Mouse (Mus musculus) liver, adult 2 months (tissue): ENCODE results near the gene Cd63. TPM values are rescaled to one million over a fixed set of nuclear protein-coding genes. Genes with fewer than 3 reads are reported as not detected.
A peak's percentile ranks its signal among the peaks of the same experiment; 100 is the strongest.

ENCODE experiments used
- DNase-seq: peaks from one replicate; pipeline ENCODE4 v3.0.0-alpha.2; 2011; ENCODE audit warnings: low read depth, low spot score; ENCODE audit errors: extremely low read depth
- H3K27ac ChIP-seq: fragments of 200-500 bp; replicated peaks from 2 replicates; pipeline ENCODE4 v1.5.1; 2012; ENCODE audit warnings: low read depth, mild to moderate bottlenecking, control low read depth, inconsistent platforms, low read length; ENCODE audit not compliant: insufficient read depth
- H3K27me3 ChIP-seq: fragments of 200-500 bp; 2 replicates; pipeline ENCODE4 v1.6.1; 2012; ENCODE audit warnings: mild to moderate bottlenecking, moderate library complexity, low read length, inconsistent platforms; ENCODE audit not compliant: control insufficient read depth, insufficient read depth
- H3K36me3 ChIP-seq: fragments of 200-500 bp; 2 replicates; pipeline ENCODE4 v1.6.1; 2012; ENCODE audit warnings: low read length, inconsistent platforms; ENCODE audit not compliant: control insufficient read depth, insufficient read depth
- H3K4me1 ChIP-seq: fragments of 200-500 bp; 2 replicates; pipeline ENCODE4 v1.6.1; 2011; ENCODE audit warnings: low read length; ENCODE audit not compliant: control insufficient read depth, insufficient read depth
- H3K4me3 ChIP-seq: fragments of 200-500 bp; 2 replicates; pipeline ENCODE4 v1.5.1; 2011; ENCODE audit warnings: low read depth, mild to moderate bottlenecking, control low read depth, low read length, moderate library complexity; ENCODE audit not compliant: insufficient read depth
- H3K79me2 ChIP-seq: fragments of 200-500 bp; 2 replicates; pipeline ENCODE4 v1.6.1; 2012; ENCODE audit warnings: inconsistent platforms, mild to moderate bottlenecking, low read length, moderate library complexity; ENCODE audit not compliant: control insufficient read depth, insufficient read depth
- H3K9ac ChIP-seq: fragments of 200-500 bp; 2 replicates; pipeline ENCODE4 v1.6.1; 2012; ENCODE audit warnings: low read depth, mild to moderate bottlenecking, control low read depth, inconsistent platforms, low read length
- CTCF ChIP-seq: fragments of 200-500 bp; IDR thresholded peaks from 2 replicates; pipeline ENCODE4 v1.5.1; 2011; ENCODE audit warnings: low read depth, low read length, control low read depth
- POLR2A ChIP-seq: fragments of 200-500 bp; IDR thresholded peaks from 2 replicates; pipeline ENCODE4 v1.6.1; 2011; ENCODE audit warnings: low read length, control low read depth; ENCODE audit not compliant: insufficient read depth; ENCODE audit errors: extremely low read depth
- WGBS: fragments of 180-500 bp; shearing (Covaris S2); methylation state at CpG from one replicate; pipeline ENCODE4 v1.1.7; 2018; 5-methylcytosine and 5-hydroxymethylcytosine counted together
- polyA plus RNA-seq: library from polyadenylated mRNA; depleted of rRNA; stranded (reverse); fragments of >200 nt; gene quantifications from 2 replicates; pipeline ENCODE4 v1.2.3, GENCODE M21; 2012; rRNA removed
- total RNA-seq: library from RNA; depleted of rRNA; stranded (reverse); fragments of >200 nt; gene quantifications from 2 replicates; pipeline ENCODE4 v1.2.3, GENCODE M21; 2014; rRNA removed

Gene Cd63
- total and polyA plus RNA-seq, 2 experiments, result 4.1 to 4.4 TPM

DNA sequence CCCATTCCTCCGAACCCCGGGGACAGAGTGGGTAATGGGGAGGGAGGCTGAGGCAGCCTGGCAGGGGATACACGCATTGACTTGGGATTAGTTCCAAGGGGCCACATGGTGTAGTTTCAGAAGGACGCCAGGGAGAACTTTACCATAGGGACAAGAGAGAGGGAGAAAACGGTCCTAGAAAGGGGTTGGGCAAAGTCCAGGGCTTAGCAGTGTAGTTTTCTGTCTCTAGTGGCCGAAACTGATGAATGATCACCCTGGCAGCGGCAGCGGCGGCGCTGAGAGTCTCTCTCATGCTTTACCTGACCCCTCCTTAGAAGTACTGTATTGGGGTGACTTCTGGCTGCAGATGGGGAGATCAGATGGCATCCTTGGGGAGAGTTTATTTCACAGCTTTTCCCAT is 57.6 kb downstream of the Cd63 start:
- Histone ChIP-seq H3K79me2 (peaks cover 10% of the 10 kb centered on the region; the same call in 1 of the 2 replicates), H3K27ac (peak overlapping the region; percentile 85), H3K9ac (peak overlapping the region; percentile 89), H3K4me1 (peaks cover 18% of the 10 kb centered on the region), H3K36me3 (peaks cover 12% of the 10 kb centered on the region; the same call in 1 of the 2 replicates), H3K27me3 (no peaks in the 10 kb centered on the region), H3K4me3 (peak overlapping the region; percentile 69)
- TF ChIP-seq POLR2A (0 out of 2 replicates have a peak, but pooled peaks have one; percentile 3), CTCF (no peak)
- 24% methylated on average over 10 of the region's 10 CpGs for WGBS
- DNase-seq, result peak; percentile 61

GRCm38 (mm10) chr10:128960142-128960541 is 59.4 kb downstream of the Cd63 start:
- Histone ChIP-seq H3K4me1 (peaks cover 29% of the 10 kb centered on the region), H3K27ac (peak overlapping the region; percentile 100), H3K79me2 (peaks cover 10% of the 10 kb centered on the region; the same call in 1 of the 2 replicates), H3K9ac (peak overlapping the region; percentile 99), H3K27me3 (no peaks in the 10 kb centered on the region), H3K4me3 (peak overlapping the region; percentile 90), H3K36me3 (peaks cover 12% of the 10 kb centered on the region; the same call in 1 of the 2 replicates)
- WGBS, result 14% methylated on average over 4 of the region's 4 CpGs
- TF ChIP-seq CTCF, result no peak
- no peak for TF ChIP-seq POLR2A
- no peak for DNase-seq

DNA sequence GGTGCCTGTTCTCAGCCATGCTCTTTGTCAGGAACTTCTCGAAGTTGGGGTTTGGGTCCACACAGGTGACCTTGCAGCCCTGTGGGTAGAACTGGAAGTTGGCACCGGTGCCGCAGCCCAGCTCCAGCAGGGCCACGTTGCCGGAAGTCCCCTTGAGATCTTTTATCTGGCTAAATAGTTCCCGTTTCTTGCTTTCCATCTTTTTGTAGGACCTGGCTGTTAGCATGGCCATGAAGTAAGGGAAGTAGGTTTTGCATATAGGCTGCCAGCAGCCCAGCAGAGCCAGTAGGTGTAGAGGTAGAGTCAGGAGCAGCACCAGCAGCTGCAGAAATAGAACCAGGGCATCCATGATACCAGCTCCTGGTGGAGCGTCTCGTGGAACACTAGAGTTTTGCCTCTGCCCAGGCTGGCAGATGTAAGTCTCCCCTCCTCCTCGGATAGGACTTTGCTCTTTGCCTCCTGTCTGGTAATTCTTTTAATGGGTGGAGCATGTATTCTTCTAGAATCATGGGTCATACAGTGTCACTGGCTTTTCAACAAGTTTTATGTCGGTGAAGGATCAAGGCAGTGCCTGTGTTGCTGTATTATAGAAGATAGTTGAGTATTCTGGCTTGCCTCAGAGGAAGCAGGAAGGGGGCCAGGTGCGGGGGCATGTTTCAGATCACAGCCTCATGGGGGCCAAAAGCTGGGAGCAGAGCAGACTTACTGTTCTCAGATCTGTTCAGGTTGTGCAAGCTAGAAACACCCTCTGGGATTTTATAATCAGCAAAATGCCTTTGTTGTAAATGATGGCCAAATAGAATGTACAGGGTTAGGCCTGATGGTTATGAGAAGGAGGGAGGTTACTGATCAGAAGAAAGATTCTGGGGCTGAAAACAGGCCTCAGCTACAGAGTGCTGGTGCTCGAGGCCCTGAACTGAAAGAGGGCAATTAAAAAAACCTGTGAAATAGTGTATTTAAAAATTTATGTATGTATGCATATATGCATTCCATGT is 60.1 kb downstream of the Cd63 start, which contains the start of gene Mettl7b:
Gene Mettl7b (minus strand): TSS at position 399 of the 995 bp plus-strand sequence.
- WGBS, result 19% methylated on average over 12 of the region's 12 CpGs
- Histone ChIP-seq H3K9ac (peak within 1 kb of the TSS; percentile 99), H3K4me1 (peaks cover 34% of the 10 kb centered on the region), H3K36me3 (peaks cover 12% of the 10 kb centered on the region; the same call in 1 of the 2 replicates), H3K27ac (peak within 1 kb of the TSS; percentile 100), H3K4me3 (peak within 1 kb of the TSS; percentile 90), H3K27me3 (no peaks in the 10 kb centered on the region), H3K79me2 (peaks cover 10% of the 10 kb centered on the region; the same call in 1 of the 2 replicates)
- DNase-seq, result peak; percentile 99
- TF ChIP-seq POLR2A (peak; percentile 91), CTCF (no peak)

Other genes starting within 250 kb of the Cd63 start
- gene Suox, start 226.9 kb upstream of the Cd63 start, total RNA-seq, result 135 and 145 TPM in 2 replicates
- gene Suox, start 226.9 kb upstream of the Cd63 start, polyA plus RNA-seq, result 103 and 168 TPM in 2 replicates
- gene Rab5b, start 204.7 kb upstream of the Cd63 start, total RNA-seq, result 68.6 and 74.0 TPM in 2 replicates
- gene Rab5b, start 204.7 kb upstream of the Cd63 start, polyA plus RNA-seq, result 78.8 and 80.5 TPM in 2 replicates
- 0.09 and 0.40 TPM in 2 replicates for gene Pmel, start 196.8 kb upstream of the Cd63 start, total RNA-seq
- gene Pmel, start 196.8 kb upstream of the Cd63 start, polyA plus RNA-seq, result 0.72 and 0.83 TPM in 2 replicates
- gene Cdk2, start 196.0 kb upstream of the Cd63 start, total RNA-seq, result 4.7 and 7.6 TPM in 2 replicates
- 7.0 and 8.3 TPM in 2 replicates for gene Cdk2, start 196.0 kb upstream of the Cd63 start, polyA plus RNA-seq
- 4.1 and 6.5 TPM in 2 replicates for gene Dgka, start 156.1 kb upstream of the Cd63 start, total RNA-seq
- 7.1 and 7.2 TPM in 2 replicates for gene Dgka, start 156.1 kb upstream of the Cd63 start, polyA plus RNA-seq
- gene Pym1, start 153.1 kb upstream of the Cd63 start, total RNA-seq, result 9.5 and 12.7 TPM in 2 replicates
- 15.0 and 15.6 TPM in 2 replicates for gene Pym1, start 153.1 kb upstream of the Cd63 start, polyA plus RNA-seq
- 74.3 and 79.8 TPM in 2 replicates for gene Mmp19, start 110.1 kb upstream of the Cd63 start, total RNA-seq
- 48.4 and 67.5 TPM in 2 replicates for gene Mmp19, start 110.1 kb upstream of the Cd63 start, polyA plus RNA-seq
- 23.5 and 25.3 TPM in 2 replicates for gene Dnajc14, start 96.9 kb upstream of the Cd63 start, total RNA-seq
- 9.2 and 9.7 TPM in 2 replicates for gene Dnajc14, start 96.9 kb upstream of the Cd63 start, polyA plus RNA-seq
- 1.3 and 1.6 TPM in 2 replicates for gene Tmem198b, start 96.6 kb upstream of the Cd63 start, total RNA-seq
- gene Tmem198b, start 96.6 kb upstream of the Cd63 start, polyA plus RNA-seq, result 4.5 and 5.7 TPM in 2 replicates
- gene Sarnp, start 83.7 kb upstream of the Cd63 start, total RNA-seq, result 23.1 and 25.8 TPM in 2 replicates
- 6.7 and 6.9 TPM in 2 replicates for gene Sarnp, start 83.7 kb upstream of the Cd63 start, polyA plus RNA-seq
- 73.2 and 76.7 TPM in 2 replicates for gene Ormdl2, start 79.3 kb upstream of the Cd63 start, total RNA-seq
- gene Ormdl2, start 79.3 kb upstream of the Cd63 start, polyA plus RNA-seq, result 93.2 and 94.6 TPM in 2 replicates
- gene Gdf11, start 9.3 kb upstream of the Cd63 start, total RNA-seq, result 0.09 and 0.13 TPM in 2 replicates
- gene Gdf11, start 9.3 kb upstream of the Cd63 start, polyA plus RNA-seq, result 0.04 and 0.05 TPM in 2 replicates
- gene Rdh5, start 21.9 kb downstream of the Cd63 start, total RNA-seq, result 30.4 and 33.8 TPM in 2 replicates
- 86.2 and 91.8 TPM in 2 replicates for gene Rdh5, start 21.9 kb downstream of the Cd63 start, polyA plus RNA-seq
- gene Bloc1s1, start 23.0 kb downstream of the Cd63 start, total RNA-seq, result 91.1 and 106 TPM in 2 replicates
- gene Bloc1s1, start 23.0 kb downstream of the Cd63 start, polyA plus RNA-seq, result 192 and 226 TPM in 2 replicates
- gene Itga7, start 32.8 kb downstream of the Cd63 start, total RNA-seq, result 4.6 and 4.9 TPM in 2 replicates
- gene Itga7, start 32.8 kb downstream of the Cd63 start, polyA plus RNA-seq, result 9.5 and 11.0 TPM in 2 replicates
- 639 and 785 TPM in 2 replicates for gene Mettl7b, start 60.0 kb downstream of the Cd63 start, total RNA-seq
- gene Mettl7b, start 60.0 kb downstream of the Cd63 start, polyA plus RNA-seq, result 780 and 929 TPM in 2 replicates
- 0.07 TPM in 1 of 2 replicates, not detected in the other for gene Olfr9, start 88.4 kb downstream of the Cd63 start, total RNA-seq
- gene Olfr9, start 88.4 kb downstream of the Cd63 start, polyA plus RNA-seq, result 0.02 TPM in 1 of 2 replicates, not detected in the other
- gene Olfr763, start 109.8 kb downstream of the Cd63 start, total RNA-seq, result not detected in 2 replicates
- not detected in 2 replicates for gene Olfr763, start 109.8 kb downstream of the Cd63 start, polyA plus RNA-seq
- not detected in 2 replicates for gene Olfr764-ps1, start 138.9 kb downstream of the Cd63 start, total RNA-seq
- not detected in 2 replicates for gene Olfr764-ps1, start 138.9 kb downstream of the Cd63 start, polyA plus RNA-seq
- not detected in 2 replicates for gene Olfr765, start 149.0 kb downstream of the Cd63 start, total RNA-seq
- not detected in 2 replicates for gene Olfr765, start 149.0 kb downstream of the Cd63 start, polyA plus RNA-seq
- not detected in 2 replicates for gene Olfr766-ps1, start 168.0 kb downstream of the Cd63 start, total RNA-seq
- gene Olfr766-ps1, start 168.0 kb downstream of the Cd63 start, polyA plus RNA-seq, result not detected in 2 replicates
- not detected in 2 replicates for gene Olfr767, start 181.9 kb downstream of the Cd63 start, total RNA-seq
- not detected in 2 replicates for gene Olfr767, start 181.9 kb downstream of the Cd63 start, polyA plus RNA-seq
- not detected in 2 replicates for gene Olfr768, start 198.4 kb downstream of the Cd63 start, total RNA-seq
- not detected in 2 replicates for gene Olfr768, start 198.4 kb downstream of the Cd63 start, polyA plus RNA-seq
- not detected in 2 replicates for gene Olfr769, start 216.9 kb downstream of the Cd63 start, total RNA-seq
- not detected in 2 replicates for gene Olfr769, start 216.9 kb downstream of the Cd63 start, polyA plus RNA-seq
- not detected in 2 replicates for gene Olfr770, start 238.0 kb downstream of the Cd63 start, total RNA-seq
- not detected in 2 replicates for gene Olfr770, start 238.0 kb downstream of the Cd63 start, polyA plus RNA-seq